ENCODE assay signal across 15 mouse cellular contexts in genomic region chr2:79120610-79121345, GRCm38 (mm10).
DNase-seq lines count a peak whose midpoint lies in the region; ATAC-seq and TF ChIP-seq lines count a peak whose summit lies in the region.
"Had no signal": no experiment of that assay in that cellular context is flagged by ENCODE, and none has a peak within 500 bp of the region (broad histone marks: within the 10 kb centered on the region; RNA-seq: fewer than 3 reads in every experiment).

No protein-coding gene starts in this region.

- H3K4me1 ChIP-seq in liver, embryonic 15.5 days (replicated peaks): peaks cover 22% of the 10 kb centered on the region
- H3K4me1 ChIP-seq: embryonic facial prominence, embryonic 15.5 days; lung, embryonic 15.5 days had no signal

- TF ChIP-seq CTCF in left cerebral cortex, adult 2 months (IDR thresholded peaks at IDR 0.05): no peak

- intact Hi-C loops in left cerebral cortex, postnatal 10 days (cut with DNase I): no loop called here
- intact Hi-C loops in left cerebral cortex, adult 2 months (cut with DNase I): no loop called here

- no peaks in the 10 kb centered on the region for H3K9me3 ChIP-seq in liver, embryonic 15.5 days (replicated peaks)
- H3K9me3 ChIP-seq: embryonic facial prominence, embryonic 15.5 days; lung, embryonic 15.5 days had no signal

- H3K27me3 ChIP-seq in liver, embryonic 15.5 days: no peaks in the 10 kb centered on the region
- H3K27me3 ChIP-seq: embryonic facial prominence, embryonic 15.5 days; lung, embryonic 15.5 days had no signal

- WGBS in liver, embryonic 15.5 days (ENCODE audit: insufficient replicate concordance): 31% methylated on average over 6 of the region's 6 CpGs

- H3K36me3 ChIP-seq in liver, embryonic 15.5 days (replicated peaks): no peaks in the 10 kb centered on the region
- H3K36me3 ChIP-seq: embryonic facial prominence, embryonic 15.5 days; lung, embryonic 15.5 days had no signal

- peak; percentile 93 for ATAC-seq in liver, embryonic 15.5 days (ENCODE audit: insufficient read depth)
- ATAC-seq: forebrain, postnatal 0 days had no signal

- 0 out of 2 replicates have a peak overlapping the region, but pooled peaks have one; percentile 12 for H3K9ac ChIP-seq in liver, embryonic 15.5 days
- H3K9ac ChIP-seq: embryonic facial prominence, embryonic 15.5 days; forebrain, postnatal 0 days; lung, embryonic 15.5 days had no signal

- peak overlapping the region; percentile 63 for H3K4me2 ChIP-seq in liver, embryonic 15.5 days
- H3K4me2 ChIP-seq: embryonic facial prominence, embryonic 15.5 days; lung, embryonic 15.5 days had no signal

- H3K27ac ChIP-seq in liver, embryonic 15.5 days (replicated peaks): peak overlapping the region; percentile 76
- no peak overlapping the region for H3K27ac ChIP-seq in left cerebral cortex, adult 2 months
- H3K27ac ChIP-seq: embryonic facial prominence, embryonic 15.5 days; lung, embryonic 15.5 days had no signal

- H3K4me3 ChIP-seq in liver, embryonic 15.5 days (replicated peaks): no peak overlapping the region; the same call in 1 of the 2 replicates
- H3K4me3 ChIP-seq in left cerebral cortex, adult 2 months: no peak overlapping the region
- H3K4me3 ChIP-seq: embryonic facial prominence, embryonic 15.5 days; lung, embryonic 15.5 days had no signal

- peak; percentile 24 to 51 for DNase-seq in spleen, postnatal 36 days (ENCODE audit: low spot score in 2 of 2)
- DNase-seq in spleen, adult 12 weeks (ENCODE audit: low spot score): no peak
- DNase-seq in c-Kit-positive CD71-positive TER-119-positive erythroid progenitor cells, embryonic 14.5 days (ENCODE audit: low spot score): peak; percentile 72
- no peak for DNase-seq in left cerebral cortex, postnatal 10 days (ENCODE audit: extremely low spot score in 1 of 2, low spot score in 2 of 2)
- no peak for DNase-seq in heart, adult 8-10 months (ENCODE audit: low spot score)
- no peak for DNase-seq in left cerebral cortex, adult 2 months (ENCODE audit: extremely low spot score in 1 of 2, low spot score in 2 of 2)
- DNase-seq in Muller cell, postnatal 12 days (ENCODE audit: inconsistent ontology term): no peak
- DNase-seq: cerebellum, adult 9-11 months; forebrain, postnatal 0 days; heart, postnatal 4 days; kidney, adult 18-20 months; right cerebral cortex, postnatal 25 days had no signal

Comparison
In these comparisons a context has a peak if more than half of its experiments do, and no peak if none do; other contexts are left out.
1. DNase-seq: peak in spleen, postnatal 36 days (2 of 2) and c-Kit-positive CD71-positive TER-119-positive erythroid progenitor cells, embryonic 14.5 days (single experiment); none in spleen, adult 12 weeks (single experiment), left cerebral cortex, postnatal 10 days (0 of 2), heart, adult 8-10 months (single experiment), left cerebral cortex, adult 2 months (0 of 2) and Muller cell, postnatal 12 days (single experiment).